Mouse (Mus musculus) limb, embryonic 15.5 days (tissue): Measurements from ENCODE around the gene Ntn5. TPM values are rescaled to one million over a fixed set of nuclear protein-coding genes. Genes with fewer than 3 reads are reported as not detected.
"Not testable (repeated sequence)": the region's sequence is repeated elsewhere in the genome, so short reads cannot be mapped to it uniquely, and the experiment has no call there.

Experiments
- ATAC-seq: fragments of 200-750 bp; cut with Nextera tagmentation; 2 replicates; pipeline ENCODE4 v1.8.0; 2017; ENCODE audit warnings: low read depth, moderate TSS enrichment; ENCODE audit not compliant: insufficient number of reproducible peaks, low FRiP score, low TSS enrichment
- H3K27ac ChIP-seq: fragments of 300-500 bp; sonication (generic); 2 replicates; pipeline ENCODE4 v1.5.1; 2015; ENCODE audit warnings: moderate library complexity, mild to moderate bottlenecking, inconsistent platforms
- H3K27me3 ChIP-seq: fragments of 300-500 bp; sonication (generic); 2 replicates; pipeline ENCODE4 v1.6.1; 2015; ENCODE audit warnings: inconsistent platforms
- H3K36me3 ChIP-seq: fragments of 300-500 bp; sonication (generic); 2 replicates; pipeline ENCODE4 v1.6.1; 2015; ENCODE audit warnings: inconsistent platforms
- H3K4me1 ChIP-seq: fragments of 300-500 bp; sonication (generic); 2 replicates; pipeline ENCODE4 v1.6.1; 2015; ENCODE audit warnings: inconsistent platforms
- H3K4me2 ChIP-seq: fragments of 300-500 bp; sonication (generic); 2 replicates; pipeline ENCODE4 v1.6.1; 2015; ENCODE audit warnings: mild to moderate bottlenecking, inconsistent platforms
- H3K4me3 ChIP-seq: fragments of 300-500 bp; sonication (generic); 2 replicates; pipeline ENCODE4 v1.5.1; 2015; ENCODE audit warnings: mild to moderate bottlenecking, inconsistent platforms
- H3K9ac ChIP-seq: fragments of 300-500 bp; sonication (generic); 2 replicates; pipeline ENCODE4 v1.6.1; 2015; ENCODE audit warnings: inconsistent platforms
- H3K9me3 ChIP-seq: fragments of 300-500 bp; sonication (generic); 2 replicates; pipeline ENCODE4 v1.6.1; 2016; ENCODE audit warnings: inconsistent platforms
- WGBS: fragments of 180-500 bp; shearing (Covaris S2); methylation state at CpG from one replicate; pipeline ENCODE4 v1.1.7; 2015; 5-methylcytosine and 5-hydroxymethylcytosine counted together
- polyA plus RNA-seq: library from polyadenylated mRNA; unstranded; fragments of >200 nt; fragmentation: Nextera tagmentation; extraction: Ambion mirVana; gene quantifications from 2 replicates; pipeline ENCODE4 v1.2.1, GENCODE M21; 2015

Ntn5 gene
- polyA plus RNA-seq, 1 experiment from 2014 or later = 0.50 TPM

DNA sequence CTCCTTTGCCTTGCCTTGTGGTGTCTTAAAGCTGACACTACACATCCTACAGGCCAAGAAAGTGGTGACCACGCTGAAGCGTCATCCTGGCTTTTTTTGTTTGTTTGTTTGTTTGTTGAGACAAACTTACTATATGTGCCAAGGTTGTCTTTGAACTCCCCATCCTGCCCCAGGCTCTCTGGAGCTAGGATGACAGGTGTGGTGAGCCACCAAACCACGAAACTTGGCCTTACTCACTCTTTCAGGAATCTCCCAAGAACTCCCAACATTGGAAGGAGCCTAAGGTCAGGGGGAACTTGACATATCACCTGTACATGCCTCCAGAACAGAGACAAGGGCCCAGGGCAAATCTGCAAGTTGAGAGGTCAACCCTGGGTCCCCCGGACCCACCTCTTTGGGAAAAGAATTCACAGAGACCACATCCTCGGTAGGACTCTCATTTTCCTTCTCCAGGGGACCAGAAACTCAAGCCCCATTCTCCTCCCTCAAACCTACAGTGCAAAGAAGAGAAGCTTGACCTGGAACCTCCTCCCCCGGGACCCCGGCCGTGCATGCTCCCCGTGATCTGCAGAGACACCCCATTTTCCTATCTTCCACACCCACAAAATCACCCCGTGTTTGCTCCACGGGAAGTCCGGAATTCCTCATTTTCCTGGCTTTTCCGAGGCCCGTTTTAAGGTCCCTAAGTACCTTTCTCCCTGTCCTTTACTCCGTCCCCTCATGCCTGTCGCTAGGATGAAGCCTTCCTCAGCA lies 41.1 kb upstream of the Ntn5 start:
- WGBS = 32% methylated on average over 16 of the region's 16 CpGs
- no peaks in the 10 kb centered on the region for H3K9me3 ChIP-seq
- no peaks in the 10 kb centered on the region for H3K27me3 ChIP-seq
- H3K36me3 ChIP-seq = peaks cover 3% of the 10 kb centered on the region; the same call in 1 of the 2 replicates
- no peak for ATAC-seq
- peak overlapping the region; percentile 45 for H3K4me3 ChIP-seq
- peak overlapping the region; percentile 91 for H3K27ac ChIP-seq
- peaks cover 62% of the 10 kb centered on the region for H3K4me1 ChIP-seq
- H3K4me2 ChIP-seq = peak overlapping the region; percentile 76
- peak overlapping the region; percentile 48 for H3K9ac ChIP-seq

DNA sequence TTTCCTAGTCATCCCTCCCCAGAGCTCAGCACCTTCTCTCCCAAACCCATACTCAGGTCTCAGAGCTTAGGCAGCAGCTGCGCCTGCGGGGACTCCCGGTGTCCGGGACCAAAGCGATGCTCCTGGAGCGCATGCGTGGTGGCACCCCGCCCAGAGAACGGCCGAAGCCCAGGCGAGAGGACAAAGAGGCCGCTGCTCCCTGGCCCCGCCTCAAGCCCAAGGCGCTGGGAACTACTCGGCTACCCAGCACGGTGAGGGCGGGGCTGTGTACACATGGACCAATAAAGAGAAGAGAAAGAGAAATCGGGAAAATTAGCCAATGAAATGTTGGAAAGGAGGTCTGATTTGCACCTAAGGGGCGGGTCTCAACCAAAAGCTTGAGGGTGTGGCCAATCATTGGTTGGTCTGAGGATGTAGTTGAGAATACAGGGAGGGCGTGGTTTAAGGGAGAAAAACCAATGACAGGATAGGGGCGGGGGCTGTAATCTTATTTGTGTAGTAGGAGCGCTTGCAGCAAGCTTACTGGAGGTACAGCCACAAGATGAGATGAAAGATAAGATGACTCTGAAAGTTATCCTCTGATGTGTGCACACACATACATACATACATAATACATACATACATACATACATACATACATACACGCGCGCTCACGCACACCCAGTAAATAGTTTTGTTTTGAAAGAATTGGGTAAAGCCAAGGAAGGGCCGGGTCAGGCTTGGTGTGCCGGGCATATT lies 40.2 kb upstream of the Ntn5 start:
- peak; percentile 89 for ATAC-seq
- Histone ChIP-seq H3K27me3 (no peaks in the 10 kb centered on the region), H3K4me2 (peak overlapping the region; percentile 76), H3K9ac (peak overlapping the region; percentile 48), H3K9me3 (no peaks in the 10 kb centered on the region), H3K27ac (peak overlapping the region; percentile 91), H3K4me3 (peak overlapping the region; percentile 45), H3K36me3 (peaks cover 3% of the 10 kb centered on the region; the same call in 1 of the 2 replicates), H3K4me1 (peaks cover 55% of the 10 kb centered on the region)
- WGBS = 2% methylated on average over 28 of the region's 28 CpGs

DNA sequence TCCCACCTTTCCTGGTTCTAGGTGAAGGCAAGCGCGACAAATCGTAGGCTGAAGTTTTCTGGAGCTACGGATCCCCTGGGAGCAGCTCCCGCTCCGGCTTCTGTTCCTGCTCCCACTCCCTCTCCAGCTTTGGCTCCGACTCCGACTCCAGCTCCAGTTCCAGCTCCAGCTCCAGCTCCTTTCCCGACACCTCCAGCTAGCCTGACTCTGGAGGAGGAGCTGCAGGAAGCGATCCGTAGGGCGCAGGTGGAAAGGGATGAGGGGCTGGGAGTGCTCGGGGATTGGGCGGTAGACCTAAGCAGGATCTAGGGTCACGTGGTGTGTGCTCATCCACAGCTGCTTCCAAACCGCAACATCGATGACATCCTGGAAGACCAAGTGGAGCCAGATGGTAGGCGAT lies 39.6 kb upstream of the Ntn5 start:
- H3K9me3 ChIP-seq = no peaks in the 10 kb centered on the region
- H3K4me2 ChIP-seq = peak overlapping the region; percentile 76
- WGBS = 6% methylated on average over 18 of the region's 18 CpGs
- peak overlapping the region; percentile 45 for H3K4me3 ChIP-seq
- peak overlapping the region; percentile 86 for H3K27ac ChIP-seq
- peaks cover 3% of the 10 kb centered on the region; the same call in 1 of the 2 replicates for H3K36me3 ChIP-seq
- no peaks in the 10 kb centered on the region for H3K27me3 ChIP-seq
- ATAC-seq = no peak
- no peak overlapping the region for H3K9ac ChIP-seq
- H3K4me1 ChIP-seq = peaks cover 55% of the 10 kb centered on the region

DNA sequence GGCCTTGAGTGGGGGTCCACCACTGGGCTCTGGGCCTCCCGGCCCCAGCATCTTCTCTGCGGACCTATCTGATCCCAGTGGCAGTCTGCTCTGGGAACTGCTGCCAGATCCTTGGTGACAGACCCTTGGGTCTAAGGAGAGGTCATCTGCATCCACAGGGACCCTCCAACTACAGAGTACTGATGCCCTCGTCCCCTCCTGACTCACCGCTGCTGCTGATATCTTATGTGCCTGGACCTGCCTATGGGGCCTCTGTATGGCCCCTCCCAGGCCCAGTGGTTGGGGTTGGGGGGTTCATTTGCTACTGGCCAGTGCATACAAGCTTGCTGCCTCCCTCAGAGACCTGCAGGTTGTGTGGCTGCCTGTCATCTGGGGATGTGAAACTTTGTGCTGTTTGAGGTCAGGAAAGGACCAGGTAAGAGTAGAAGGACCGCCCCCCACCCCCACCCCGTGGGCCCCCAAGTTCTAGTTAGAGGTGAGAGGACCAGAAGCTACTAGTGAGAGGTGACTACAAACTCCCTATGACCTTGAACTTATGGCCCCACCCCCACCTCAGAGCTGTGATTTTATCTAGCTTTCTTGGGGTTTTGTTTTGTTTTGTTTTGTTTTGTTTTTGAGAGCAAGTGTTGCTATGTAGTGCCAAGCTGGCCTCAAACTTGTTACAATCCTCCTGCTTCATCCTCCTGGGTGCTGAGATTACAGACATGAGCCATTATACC lies 38.8 kb upstream of the Ntn5 start:
- Histone ChIP-seq H3K27me3 (no peaks in the 10 kb centered on the region), H3K9ac (no peak overlapping the region), H3K4me2 (no peak overlapping the region; the same call in 1 of the 2 replicates), H3K4me1 (peaks cover 49% of the 10 kb centered on the region), H3K9me3 (no peaks in the 10 kb centered on the region), H3K27ac (peak overlapping the region; percentile 86; the same call in 1 of the 2 replicates), H3K36me3 (peaks cover 3% of the 10 kb centered on the region; the same call in 1 of the 2 replicates), H3K4me3 (no peak overlapping the region; the same call in 1 of the 2 replicates)
- 72% methylated on average over 6 of the region's 6 CpGs for WGBS
- no peak for ATAC-seq

DNA sequence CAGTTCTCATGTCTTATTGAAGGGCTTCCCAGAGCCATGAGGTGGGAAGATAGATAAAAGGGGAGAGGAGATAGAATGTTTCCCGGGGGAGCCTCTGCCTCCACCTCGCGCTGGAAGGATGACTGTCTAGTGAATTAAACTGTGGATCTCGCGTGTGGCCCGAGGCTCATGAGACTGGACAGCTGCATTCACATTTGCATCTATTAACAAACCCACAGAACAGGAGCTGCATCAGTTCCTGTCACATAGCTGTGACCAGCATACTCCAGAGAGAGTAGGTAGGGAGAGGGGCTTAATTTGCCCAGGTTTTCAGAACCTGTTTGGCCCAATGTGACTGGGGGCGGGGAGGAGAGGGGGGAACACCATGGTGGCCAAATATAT lies 38.2 kb upstream of the Ntn5 start:
- H3K4me2 ChIP-seq = no peak overlapping the region
- H3K36me3 ChIP-seq = peaks cover 3% of the 10 kb centered on the region; the same call in 1 of the 2 replicates
- 89% methylated on average over 7 of the region's 7 CpGs for WGBS

DNA sequence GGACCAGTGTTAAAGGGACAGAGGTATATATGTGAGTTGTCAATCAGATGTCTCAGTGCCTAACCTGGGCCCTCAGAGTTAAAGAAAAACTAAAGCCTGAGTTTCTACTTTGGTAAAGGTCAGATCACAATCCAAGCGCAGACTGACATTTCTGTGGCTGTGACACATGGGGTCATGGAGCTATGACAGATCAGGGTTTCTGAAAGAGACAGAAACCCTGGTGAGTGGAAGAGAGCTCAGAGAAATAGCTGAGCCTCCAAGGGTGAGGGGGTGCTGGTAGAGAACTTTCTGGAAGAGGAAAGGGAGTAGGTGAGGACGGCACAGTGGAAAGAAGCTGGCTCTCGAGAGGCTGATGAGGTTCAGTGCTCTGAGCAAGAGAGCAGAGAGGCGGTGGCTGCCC lies 37.2 kb upstream of the Ntn5 start:
- 79% methylated on average over 4 of the region's 4 CpGs for WGBS
- Histone ChIP-seq H3K9ac (no peak overlapping the region), H3K4me2 (no peak overlapping the region), H3K4me3 (no peak overlapping the region), H3K9me3 (no peaks in the 10 kb centered on the region), H3K27me3 (no peaks in the 10 kb centered on the region), H3K27ac (no peak overlapping the region), H3K4me1 (peaks cover 34% of the 10 kb centered on the region), H3K36me3 (peaks cover 3% of the 10 kb centered on the region; the same call in 1 of the 2 replicates)
- no peak for ATAC-seq

More for the DNA sequence above, 38.2 kb upstream of the Ntn5 start:
- ATAC-seq = no peak
- Histone ChIP-seq H3K4me3 (no peak overlapping the region), H3K27ac (no peak overlapping the region), H3K27me3 (no peaks in the 10 kb centered on the region), H3K9ac (no peak overlapping the region), H3K9me3 (no peaks in the 10 kb centered on the region), H3K4me1 (peaks cover 45% of the 10 kb centered on the region)

DNA sequence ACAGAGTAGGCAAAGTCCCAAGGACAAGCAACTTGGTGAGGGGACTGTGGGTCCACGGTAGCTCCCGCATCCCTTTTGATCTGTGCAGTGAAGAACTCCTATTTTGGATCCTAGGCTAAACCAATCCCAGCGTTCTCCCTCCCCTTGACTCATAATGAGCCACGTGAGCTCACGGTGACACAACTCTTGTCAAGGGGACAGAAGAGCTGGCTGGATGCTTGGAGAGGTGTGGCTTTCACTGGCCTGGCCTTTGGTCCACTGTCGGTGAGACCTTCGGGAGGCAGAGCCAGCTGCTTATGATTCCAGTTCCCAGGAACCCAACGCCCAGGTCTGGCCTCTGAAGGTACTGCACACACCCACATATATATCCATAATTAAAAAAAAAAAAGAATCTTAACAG lies 34.5 kb upstream of the Ntn5 start:
- no peaks in the 10 kb centered on the region for H3K27me3 ChIP-seq
- peaks cover 3% of the 10 kb centered on the region; the same call in 1 of the 2 replicates for H3K36me3 ChIP-seq
- 75% methylated on average over 8 of the region's 8 CpGs for WGBS
- H3K4me1 ChIP-seq = peaks cover 11% of the 10 kb centered on the region
- ATAC-seq = no peak
- no peaks in the 10 kb centered on the region for H3K9me3 ChIP-seq
- H3K4me3 ChIP-seq = no peak overlapping the region
- H3K27ac ChIP-seq = no peak overlapping the region
- no peak overlapping the region for H3K9ac ChIP-seq
- no peak overlapping the region for H3K4me2 ChIP-seq

DNA sequence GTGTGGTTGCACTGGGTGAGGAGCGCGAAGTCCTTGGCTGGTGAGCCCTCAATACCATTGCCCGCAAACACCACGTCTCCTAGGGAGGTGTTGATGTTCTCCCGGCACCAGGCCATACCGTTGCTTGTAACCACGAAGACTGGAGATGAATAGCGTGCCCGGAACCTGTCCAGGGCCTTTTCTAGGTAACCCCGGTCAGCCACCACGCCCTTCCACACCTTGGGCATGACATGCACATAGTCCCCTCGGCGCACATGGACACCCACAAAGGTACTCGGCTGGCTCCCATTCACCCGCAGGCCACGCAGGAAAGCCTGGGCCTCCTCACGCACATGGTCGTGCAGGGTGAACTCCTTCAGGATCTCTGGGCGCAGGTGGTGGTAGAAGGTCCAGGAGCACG lies 33.3 kb upstream of the Ntn5 start:
- not testable (repeated sequence) for H3K4me3 ChIP-seq, H3K27me3 ChIP-seq, H3K4me2 ChIP-seq, H3K36me3 ChIP-seq, ATAC-seq, H3K27ac ChIP-seq, H3K4me1 ChIP-seq, H3K9me3 ChIP-seq, H3K9ac ChIP-seq
- 93% methylated on average over 20 of the region's 20 CpGs for WGBS

DNA sequence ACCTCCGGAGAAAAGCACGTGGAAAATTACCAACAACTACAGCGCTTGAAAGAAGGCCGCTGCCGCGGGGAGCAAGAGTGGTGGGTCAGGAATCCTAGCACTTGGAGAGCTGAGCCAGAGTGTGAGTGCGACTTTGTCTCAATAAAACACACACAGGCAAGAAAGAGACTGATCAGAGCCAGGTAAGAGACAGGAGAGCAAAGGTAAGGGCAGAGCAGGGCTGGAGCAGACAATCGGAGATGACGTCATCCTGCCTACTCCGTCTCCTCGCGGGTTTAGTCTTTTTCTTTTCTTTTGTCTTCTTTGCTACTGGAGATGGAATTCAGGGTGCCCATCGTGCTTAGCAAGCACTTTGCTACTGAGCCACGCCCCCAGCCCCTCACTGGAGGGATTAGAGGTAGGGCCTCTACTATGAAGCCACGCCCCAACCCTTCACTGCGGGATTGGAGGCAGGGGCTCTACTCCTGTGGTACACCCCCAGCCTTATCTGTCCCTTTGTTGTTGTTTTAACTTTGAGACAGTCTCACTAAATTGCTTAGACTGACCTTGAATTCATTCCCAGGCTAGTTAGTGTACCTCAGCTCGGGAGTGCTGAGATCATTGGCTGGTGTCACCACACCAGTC lies 29.3 kb upstream of the Ntn5 start:
- Histone ChIP-seq H3K4me2 (peak overlapping the region; percentile 15; the same call in 1 of the 2 replicates), H3K4me1 (peaks cover 12% of the 10 kb centered on the region), H3K27ac (peak overlapping the region; percentile 35), H3K4me3 (no peak overlapping the region), H3K36me3 (no peaks in the 10 kb centered on the region), H3K27me3 (no peaks in the 10 kb centered on the region), H3K9me3 (no peaks in the 10 kb centered on the region), H3K9ac (no peak overlapping the region)
- ATAC-seq = no peak
- 34% methylated on average over 17 of the region's 17 CpGs for WGBS

DNA sequence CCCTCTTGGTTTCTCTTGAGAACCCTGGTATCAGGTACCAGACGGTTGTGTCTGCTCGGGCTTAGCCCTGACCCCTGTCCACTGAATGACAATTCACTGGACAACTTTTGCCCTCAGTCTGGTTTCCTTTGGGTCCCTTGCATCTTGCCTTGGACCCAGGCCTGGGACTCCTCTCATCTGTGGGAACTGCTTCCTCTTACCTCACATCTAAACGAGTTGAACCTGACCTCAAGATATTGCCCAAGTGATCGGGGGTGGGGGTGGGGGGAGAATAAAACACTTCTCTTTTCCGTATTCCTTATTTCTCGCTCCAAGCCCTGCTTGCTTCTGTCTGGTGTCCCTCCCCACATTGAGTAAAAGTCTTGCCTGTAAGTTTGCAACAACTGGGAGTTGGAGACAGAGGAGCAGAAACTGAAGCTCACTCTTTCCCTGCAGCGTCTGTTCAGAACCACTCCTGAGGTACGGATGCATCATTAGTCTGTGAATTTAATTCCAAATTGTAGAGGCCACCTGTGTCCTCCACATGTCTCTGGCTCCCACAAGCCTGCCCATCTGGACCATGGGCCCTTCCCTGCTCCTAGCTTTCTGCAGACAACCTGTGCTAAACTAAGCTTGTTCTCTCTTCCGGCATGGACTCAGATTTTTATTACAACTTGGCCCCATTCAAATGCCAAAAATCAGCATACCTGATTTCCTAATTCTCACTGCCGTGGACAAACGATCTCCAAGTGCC lies 22.9 kb upstream of the Ntn5 start:
- 71% methylated on average over 11 of the region's 11 CpGs for WGBS
- 0 out of 2 replicates have a peak overlapping the region, but pooled peaks have one; percentile 0 for H3K27ac ChIP-seq
- H3K4me1 ChIP-seq = peaks cover 12% of the 10 kb centered on the region
- ATAC-seq = no peak
- H3K4me3 ChIP-seq = no peak overlapping the region
- H3K9me3 ChIP-seq = no peaks in the 10 kb centered on the region
- no peaks in the 10 kb centered on the region for H3K27me3 ChIP-seq
- no peaks in the 10 kb centered on the region for H3K36me3 ChIP-seq
- no peak overlapping the region for H3K4me2 ChIP-seq
- H3K9ac ChIP-seq = no peak overlapping the region

DNA sequence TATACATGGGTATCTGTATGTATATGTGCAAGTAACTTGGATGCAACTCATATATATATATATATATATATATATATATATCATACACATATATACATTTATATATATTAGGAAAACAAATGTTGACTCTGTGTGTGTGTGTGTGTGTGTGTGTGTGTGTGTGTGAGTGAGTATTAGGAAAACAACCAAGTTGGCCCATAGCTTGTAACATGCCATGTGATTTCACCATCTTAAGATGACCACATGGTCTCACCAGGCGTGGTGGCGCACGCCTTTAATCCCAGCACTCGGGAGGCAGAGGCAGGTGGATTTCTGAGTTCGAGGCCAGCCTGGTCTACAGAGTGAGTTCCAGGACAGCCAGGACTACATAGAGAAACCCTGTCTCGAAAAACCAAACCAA lies 22.1 kb upstream of the Ntn5 start:
- 91% methylated on average over 6 of the region's 6 CpGs for WGBS
- H3K9me3 ChIP-seq, ATAC-seq, H3K4me1 ChIP-seq, H3K27me3 ChIP-seq, H3K4me3 ChIP-seq, H3K9ac ChIP-seq, H3K36me3 ChIP-seq, H3K4me2 ChIP-seq, H3K27ac ChIP-seq: not testable (repeated sequence)
